Mouse (Mus musculus) heart, embryonic 10.5 days (tissue): ENCODE data around the gene Sfrp2. TPM values are rescaled to one million over a fixed set of nuclear protein-coding genes. Genes with fewer than 3 reads are reported as not detected.

Experiments used
- DNase-seq: peaks from one replicate; pipeline ENCODE4 v3.0.0-alpha.2; 2017; ENCODE audit warnings: low spot score
- H3K27ac ChIP-seq: fragments of 300-500 bp; sonication (generic); 2 replicates; pipeline ENCODE4 v1.5.1; 2016; ENCODE audit warnings: mild to moderate bottlenecking
- H3K27me3 ChIP-seq: fragments of 300-500 bp; sonication (generic); 2 replicates; pipeline ENCODE4 v1.6.1; 2016; ENCODE audit warnings: mild to moderate bottlenecking; ENCODE audit not compliant: poor library complexity, insufficient read depth, severe bottlenecking
- H3K36me3 ChIP-seq: fragments of 300-500 bp; sonication (generic); 2 replicates; pipeline ENCODE4 v1.6.1; 2016; ENCODE audit warnings: mild to moderate bottlenecking, moderate library complexity
- H3K4me1 ChIP-seq: fragments of 300-500 bp; sonication (generic); 2 replicates; pipeline ENCODE4 v1.6.1; 2016; ENCODE audit warnings: mild to moderate bottlenecking
- H3K4me3 ChIP-seq: fragments of 300-500 bp; sonication (generic); 2 replicates; pipeline ENCODE4 v1.5.1; 2016; ENCODE audit warnings: mild to moderate bottlenecking, moderate library complexity
- H3K9me3 ChIP-seq: fragments of 300-500 bp; sonication (generic); 2 replicates; pipeline ENCODE4 v1.6.1; 2016; ENCODE audit warnings: mild to moderate bottlenecking, moderate library complexity
- WGBS: fragments of 180-500 bp; shearing (Covaris S2); methylation state at CpG from one replicate; pipeline ENCODE4 v1.1.7; 2016; 5-methylcytosine and 5-hydroxymethylcytosine counted together
- polyA plus RNA-seq: library from polyadenylated mRNA; unstranded; fragments of >200 nt; fragmentation: Nextera tagmentation; extraction: Ambion mirVana; gene quantifications from 2 replicates; pipeline ENCODE4 v1.2.1, GENCODE M21; 2016

The Sfrp2 gene
- 6.9 and 27.2 TPM in 2 replicates for polyA plus RNA-seq

DNA sequence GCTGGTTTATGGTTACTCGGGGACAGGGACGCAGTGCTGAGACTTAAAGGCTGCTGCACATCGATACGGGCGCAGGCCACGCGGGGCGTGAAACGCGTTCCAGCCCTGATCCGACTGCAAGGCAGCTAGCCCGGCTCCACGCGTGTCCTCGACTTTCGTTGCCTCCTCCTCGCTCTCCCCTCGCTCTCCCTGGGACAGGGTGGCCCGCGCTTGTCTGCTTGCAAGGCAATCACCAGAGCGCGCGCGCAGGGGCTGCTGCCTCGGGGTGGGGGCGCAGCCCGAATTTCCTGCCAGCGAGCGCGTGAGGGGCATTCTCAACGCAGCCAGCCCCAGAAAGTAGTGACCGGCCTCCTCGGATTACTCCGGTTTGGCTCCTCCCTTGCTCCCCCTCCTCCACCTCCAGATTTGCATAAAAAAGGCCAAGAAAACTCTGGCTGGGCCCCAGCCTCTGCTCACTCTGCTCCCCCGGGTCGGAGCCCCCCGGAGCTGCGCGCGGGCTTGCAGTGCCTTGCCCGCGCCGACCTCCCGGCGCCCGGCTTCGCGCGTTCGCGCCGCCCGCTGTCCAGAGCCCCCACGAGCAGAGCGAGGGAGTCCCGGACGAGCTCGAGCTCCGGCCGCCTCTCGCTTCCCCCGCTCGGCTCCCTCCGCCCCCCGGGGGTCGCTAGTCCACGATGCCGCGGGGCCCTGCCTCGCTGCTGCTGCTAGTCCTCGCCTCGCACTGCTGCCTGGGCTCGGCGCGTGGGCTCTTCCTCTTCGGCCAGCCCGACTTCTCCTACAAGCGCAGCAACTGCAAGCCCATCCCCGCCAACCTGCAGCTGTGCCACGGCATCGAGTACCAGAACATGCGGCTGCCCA is at the start of gene Sfrp2:
Gene Sfrp2 (plus strand): TSS at position 451 of the 855 bp plus-strand sequence.
- WGBS: under 1% methylated on average over 81 of the region's 82 CpGs
- Histone ChIP-seq H3K27me3 (peaks cover 77% of the 10 kb centered on the region), H3K9me3 (no peaks in the 10 kb centered on the region), H3K27ac (peak within 1 kb of the TSS; percentile 84), H3K36me3 (no peaks in the 10 kb centered on the region), H3K4me1 (peaks cover 29% of the 10 kb centered on the region), H3K4me3 (peak within 1 kb of the TSS; percentile 71)
- peak; percentile 81 for DNase-seq

DNA sequence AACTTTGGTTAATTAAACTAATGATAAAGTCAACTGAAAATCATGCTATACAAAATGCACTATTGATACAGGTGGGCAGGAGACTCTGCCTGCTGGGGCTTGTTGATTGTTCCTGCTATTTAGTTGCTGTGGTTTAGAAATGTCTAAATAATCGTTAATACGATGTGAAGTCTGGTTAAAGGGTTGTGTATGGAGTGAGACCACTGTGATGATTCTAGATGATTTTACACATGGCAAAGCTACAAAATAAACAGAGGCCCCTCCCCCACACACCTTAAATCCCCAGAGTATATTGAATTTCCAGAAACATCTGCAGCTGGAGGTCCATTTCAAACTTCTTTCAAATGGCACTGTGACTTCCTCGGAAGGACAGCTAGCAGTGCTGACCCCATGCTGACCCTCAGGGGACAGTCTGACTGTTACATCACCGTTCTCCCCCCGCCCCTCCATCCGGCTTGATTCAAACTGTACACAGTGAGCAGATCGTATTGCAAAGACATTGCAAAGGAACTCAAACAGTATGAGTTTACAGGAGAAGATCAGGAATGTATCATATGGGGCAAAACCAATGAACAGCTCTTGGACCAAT is 48.4 kb upstream of the Sfrp2 start:
- WGBS: 66% methylated on average over 7 of the region's 7 CpGs
- no peaks in the 10 kb centered on the region for H3K27me3 ChIP-seq
- H3K9me3 ChIP-seq: no peaks in the 10 kb centered on the region
- no peaks in the 10 kb centered on the region for H3K36me3 ChIP-seq
- 0 out of 2 replicates have a peak, but pooled peaks cover 2% of the 10 kb centered on the region for H3K4me1 ChIP-seq
- no peak overlapping the region for H3K4me3 ChIP-seq
- no peak overlapping the region for H3K27ac ChIP-seq
- DNase-seq: no peak

DNA sequence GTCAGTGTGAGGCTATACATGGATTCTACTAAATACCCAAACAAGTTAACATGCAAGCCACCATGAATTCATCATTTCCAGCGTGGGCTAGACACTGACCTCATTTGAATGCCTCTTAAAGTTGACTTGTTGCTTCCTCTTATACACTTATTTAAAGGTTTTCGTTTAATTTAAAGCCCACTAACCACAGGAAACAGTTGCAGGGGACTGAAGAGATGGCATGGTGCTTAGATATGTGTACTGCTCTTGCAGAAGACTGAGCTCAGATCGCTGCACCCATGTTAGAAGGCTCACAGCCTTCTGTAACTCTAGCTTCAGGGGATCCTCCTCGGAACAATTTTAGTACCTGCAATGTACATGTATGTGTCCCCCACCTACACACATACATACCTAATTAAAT is 47.5 kb upstream of the Sfrp2 start:
- Histone ChIP-seq H3K4me1 (0 out of 2 replicates have a peak, but pooled peaks cover 2% of the 10 kb centered on the region), H3K36me3 (no peaks in the 10 kb centered on the region), H3K27ac (no peak overlapping the region), H3K27me3 (no peaks in the 10 kb centered on the region), H3K9me3 (no peaks in the 10 kb centered on the region), H3K4me3 (no peak overlapping the region)
- WGBS: 78% methylated on average over 4 of the region's 4 CpGs
- DNase-seq: no peak

DNA sequence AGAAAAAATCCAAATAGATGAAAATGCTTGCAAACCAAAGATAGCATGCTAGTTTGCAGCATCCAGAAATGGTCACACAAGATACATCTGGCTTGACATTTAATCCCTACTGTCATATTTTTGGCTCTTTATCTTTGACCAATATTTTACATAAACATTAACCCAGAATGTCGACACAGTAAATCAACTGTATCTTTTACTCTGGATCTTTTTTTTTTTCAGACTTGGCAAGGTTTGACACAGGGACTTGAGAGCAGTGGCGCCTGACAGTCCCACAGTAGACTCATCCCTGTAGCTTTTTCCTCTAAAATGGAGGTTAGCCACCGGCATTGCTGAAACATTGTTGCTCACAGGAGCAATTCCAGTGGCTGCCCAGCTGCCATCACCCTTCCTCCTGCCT is 37.9 kb upstream of the Sfrp2 start:
- WGBS: 75% methylated on average over 3 of the region's 3 CpGs
- no peak for DNase-seq

DNA sequence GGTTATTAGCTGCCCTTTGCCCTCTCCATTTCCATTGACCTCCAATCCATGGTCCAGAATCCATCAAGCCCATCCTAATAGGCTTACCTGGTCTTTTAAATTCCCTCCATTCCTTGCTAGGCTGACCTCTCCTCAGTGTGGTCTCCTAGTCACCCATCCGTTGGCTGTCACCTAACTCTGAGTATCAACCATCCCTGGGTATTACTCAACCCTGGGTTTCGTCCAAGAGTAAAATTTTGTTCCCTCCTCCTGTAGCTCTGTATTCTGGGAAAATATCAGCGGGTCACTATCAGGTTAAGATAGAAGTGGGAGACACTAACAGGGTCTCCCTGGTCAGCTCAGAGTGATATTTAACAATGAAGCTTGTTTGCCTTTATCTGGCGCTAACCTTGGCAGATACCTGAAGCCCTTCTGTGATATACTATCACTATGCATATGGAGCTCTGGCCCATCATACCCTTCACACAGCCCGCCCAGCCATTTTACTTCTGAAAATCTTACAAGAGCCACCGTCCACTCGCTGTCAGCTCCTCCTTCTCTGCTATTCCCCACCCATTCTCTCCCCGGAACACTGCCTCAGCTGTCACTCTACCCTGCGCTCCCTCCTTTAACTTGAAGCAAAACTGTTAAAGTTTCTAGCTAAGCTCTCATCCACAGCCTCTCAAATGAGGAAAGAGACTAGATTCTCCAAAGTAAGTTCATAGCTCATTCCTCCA is 37.3 kb upstream of the Sfrp2 start:
- no peak overlapping the region for H3K27ac ChIP-seq
- no peaks in the 10 kb centered on the region for H3K9me3 ChIP-seq
- 62% methylated on average over 9 of the region's 9 CpGs for WGBS
- no peak overlapping the region for H3K4me3 ChIP-seq
- H3K36me3 ChIP-seq: no peaks in the 10 kb centered on the region
- no peaks in the 10 kb centered on the region for H3K27me3 ChIP-seq
- DNase-seq: no peak
- H3K4me1 ChIP-seq: no peaks in the 10 kb centered on the region

More for the DNA sequence above, 37.9 kb upstream of the Sfrp2 start:
- Histone ChIP-seq H3K36me3 (no peaks in the 10 kb centered on the region), H3K9me3 (no peaks in the 10 kb centered on the region), H3K4me1 (no peaks in the 10 kb centered on the region), H3K27me3 (no peaks in the 10 kb centered on the region), H3K4me3 (no peak overlapping the region), H3K27ac (no peak overlapping the region)

DNA sequence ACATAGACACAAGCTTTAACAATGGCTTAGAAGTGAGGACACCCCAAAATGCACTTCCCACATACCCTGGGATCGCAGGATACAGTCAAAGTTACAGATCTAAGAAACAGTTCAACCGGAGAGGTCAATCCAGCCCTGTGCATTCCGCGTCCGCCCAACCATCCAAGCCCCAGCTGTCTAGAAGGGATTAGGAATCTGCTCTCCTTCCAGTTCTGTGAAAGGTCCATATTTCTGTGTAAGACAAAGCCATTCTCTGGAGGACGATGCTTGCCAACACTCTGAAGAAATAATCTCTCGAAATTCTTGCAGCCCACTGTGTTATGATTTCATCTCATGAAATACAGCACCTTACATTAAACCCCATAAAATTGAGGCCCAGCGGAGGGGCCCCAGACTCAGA is 32.1 kb upstream of the Sfrp2 start:
- no peak overlapping the region for H3K4me3 ChIP-seq
- no peaks in the 10 kb centered on the region for H3K36me3 ChIP-seq
- no peaks in the 10 kb centered on the region for H3K9me3 ChIP-seq
- no peaks in the 10 kb centered on the region for H3K4me1 ChIP-seq
- DNase-seq: no peak
- H3K27ac ChIP-seq: no peak overlapping the region
- 86% methylated on average over 8 of the region's 8 CpGs for WGBS
- H3K27me3 ChIP-seq: no peaks in the 10 kb centered on the region

DNA sequence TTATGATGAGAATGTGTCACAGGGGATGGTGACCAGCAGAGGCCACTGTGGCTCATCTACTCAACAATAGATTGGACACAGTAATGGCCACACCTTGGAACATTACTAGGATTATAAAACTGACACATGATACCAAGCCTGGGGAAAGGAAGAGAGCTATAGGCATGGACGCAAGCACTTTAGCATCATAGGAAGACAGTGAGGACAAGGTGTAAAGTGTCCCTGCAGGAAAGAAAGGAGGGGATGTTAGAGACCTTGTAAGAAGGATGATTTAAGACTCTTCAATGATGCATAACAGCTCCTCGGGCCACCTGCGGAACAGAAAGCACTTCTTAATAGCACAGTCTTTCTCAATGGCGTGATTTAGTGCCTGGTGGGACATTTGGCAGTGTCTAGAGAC is 29.1 kb upstream of the Sfrp2 start:
- Histone ChIP-seq H3K36me3 (no peaks in the 10 kb centered on the region), H3K9me3 (no peaks in the 10 kb centered on the region), H3K4me1 (no peaks in the 10 kb centered on the region), H3K4me3 (no peak overlapping the region), H3K27me3 (no peaks in the 10 kb centered on the region), H3K27ac (no peak overlapping the region)
- 77% methylated on average over 4 of the region's 4 CpGs for WGBS
- DNase-seq: no peak

DNA sequence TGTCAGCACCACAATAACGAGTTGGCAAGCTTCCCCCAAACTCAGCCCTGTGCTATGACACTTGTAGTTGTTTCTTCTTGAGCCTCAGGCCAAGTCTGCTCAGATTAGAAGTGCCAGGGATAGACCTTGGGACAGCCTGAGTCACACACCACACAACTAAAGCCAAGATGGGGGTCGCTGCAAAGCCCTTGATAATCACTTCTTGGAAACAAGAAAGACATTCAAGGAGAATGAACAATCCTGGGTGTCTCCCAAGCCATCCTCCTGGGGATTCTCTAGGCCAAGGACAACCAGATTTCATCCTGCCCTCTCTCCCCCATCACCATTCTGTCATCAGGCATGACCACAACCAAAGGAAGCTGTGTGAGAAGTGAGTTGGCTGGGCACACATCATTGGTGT is 25.9 kb upstream of the Sfrp2 start:
- H3K4me1 ChIP-seq: no peaks in the 10 kb centered on the region
- no peak for DNase-seq
- no peak overlapping the region for H3K27ac ChIP-seq
- H3K27me3 ChIP-seq: no peaks in the 10 kb centered on the region
- no peaks in the 10 kb centered on the region for H3K9me3 ChIP-seq
- no peaks in the 10 kb centered on the region for H3K36me3 ChIP-seq
- WGBS: 66% methylated on average over 2 of the region's 2 CpGs
- H3K4me3 ChIP-seq: no peak overlapping the region

DNA sequence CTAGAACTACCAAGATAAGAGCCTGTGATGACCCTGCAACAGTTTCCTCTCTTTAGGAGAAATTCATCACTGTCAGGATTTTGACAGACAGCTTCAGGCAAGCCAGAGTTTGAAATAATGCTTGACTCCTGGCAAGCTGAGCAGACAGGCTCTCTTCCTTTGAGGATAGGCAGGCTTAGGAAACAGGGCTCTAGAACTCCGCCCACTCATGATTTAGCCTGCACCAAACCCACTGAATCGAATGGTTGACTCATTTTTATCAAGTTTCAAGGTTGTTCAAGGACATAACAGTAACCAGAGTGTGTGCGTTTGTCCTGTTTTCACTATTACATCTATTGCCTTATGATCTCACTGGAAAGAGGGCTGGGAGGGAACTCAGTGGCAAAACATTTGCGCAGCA is 18.8 kb upstream of the Sfrp2 start:
- Histone ChIP-seq H3K4me1 (no peaks in the 10 kb centered on the region), H3K9me3 (no peaks in the 10 kb centered on the region), H3K27ac (no peak overlapping the region), H3K36me3 (no peaks in the 10 kb centered on the region), H3K27me3 (no peaks in the 10 kb centered on the region), H3K4me3 (no peak overlapping the region)
- 81% methylated on average over 4 of the region's 4 CpGs for WGBS
- no peak for DNase-seq

DNA sequence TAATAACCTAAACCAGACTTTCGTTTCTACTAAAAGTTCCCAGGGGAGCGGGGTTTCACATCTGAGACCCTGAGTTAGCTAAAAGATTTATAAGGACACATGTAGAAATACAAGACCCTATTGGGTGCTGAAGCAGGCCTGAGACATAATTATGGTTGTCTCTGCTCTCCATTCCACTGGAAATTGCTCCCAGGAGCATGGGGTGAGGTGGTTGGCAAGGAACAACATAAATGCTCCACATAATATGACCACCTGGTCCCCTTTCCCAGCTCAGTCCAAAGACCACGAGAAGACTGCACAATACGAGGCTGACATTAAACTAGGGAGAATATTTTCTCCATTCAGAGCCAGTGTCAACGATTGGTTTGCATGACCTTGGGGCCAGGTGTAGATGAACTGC is 18.2 kb upstream of the Sfrp2 start:
- H3K27ac ChIP-seq: no peak overlapping the region
- no peaks in the 10 kb centered on the region for H3K9me3 ChIP-seq
- no peaks in the 10 kb centered on the region for H3K36me3 ChIP-seq
- no peak for DNase-seq
- H3K27me3 ChIP-seq: no peaks in the 10 kb centered on the region
- no peaks in the 10 kb centered on the region for H3K4me1 ChIP-seq
- no peak overlapping the region for H3K4me3 ChIP-seq
- WGBS: 87% methylated on average over 5 of the region's 5 CpGs

DNA sequence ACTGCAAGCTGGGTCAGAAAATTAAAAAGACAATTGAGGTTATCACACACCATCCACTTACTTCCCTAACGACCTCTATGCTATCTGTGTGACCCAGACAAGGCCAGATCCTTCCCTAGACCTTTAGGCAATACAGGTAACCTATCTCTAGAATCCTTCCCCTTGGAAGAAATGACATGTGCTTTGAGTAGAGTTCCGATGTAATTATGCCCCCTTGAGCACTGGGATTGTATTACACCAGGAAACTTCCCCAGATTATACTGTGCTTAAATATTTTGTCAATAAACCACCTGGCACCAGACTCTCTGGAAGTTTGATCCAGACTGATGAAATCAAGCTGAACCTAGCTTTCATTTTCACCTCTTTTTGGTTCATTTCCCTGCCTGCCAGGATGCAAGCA is 14.5 kb upstream of the Sfrp2 start:
- no peak for DNase-seq
- H3K27me3 ChIP-seq: no peaks in the 10 kb centered on the region
- H3K9me3 ChIP-seq: no peaks in the 10 kb centered on the region
- H3K27ac ChIP-seq: no peak overlapping the region
- H3K36me3 ChIP-seq: no peaks in the 10 kb centered on the region
- no peak overlapping the region for H3K4me3 ChIP-seq
- WGBS: 31% methylated on average over 2 of the region's 2 CpGs
- H3K4me1 ChIP-seq: no peaks in the 10 kb centered on the region

DNA sequence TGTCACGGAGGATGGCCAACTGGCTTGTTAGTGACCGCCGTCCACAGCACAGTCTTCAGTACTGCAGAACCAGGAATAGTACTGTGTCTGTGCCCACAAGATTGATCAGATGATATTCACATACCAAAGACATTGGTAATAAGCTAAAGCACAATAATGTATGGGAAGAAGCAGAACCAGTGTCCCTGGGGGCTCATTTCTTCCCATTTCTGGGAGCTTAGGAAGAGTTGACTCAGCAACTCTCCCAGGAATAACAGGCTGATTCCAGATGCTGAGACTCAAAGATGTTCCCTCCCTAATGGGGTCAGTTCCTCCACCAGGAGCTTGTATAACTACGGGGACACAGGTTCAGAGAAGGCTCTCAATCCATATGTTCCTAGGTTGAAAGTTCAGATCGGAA is 13.9 kb upstream of the Sfrp2 start:
- no peaks in the 10 kb centered on the region for H3K4me1 ChIP-seq
- no peaks in the 10 kb centered on the region for H3K27me3 ChIP-seq
- no peak for DNase-seq
- H3K27ac ChIP-seq: no peak overlapping the region
- H3K4me3 ChIP-seq: no peak overlapping the region
- H3K9me3 ChIP-seq: no peaks in the 10 kb centered on the region
- WGBS: 91% methylated on average over 5 of the region's 5 CpGs
- no peaks in the 10 kb centered on the region for H3K36me3 ChIP-seq

DNA sequence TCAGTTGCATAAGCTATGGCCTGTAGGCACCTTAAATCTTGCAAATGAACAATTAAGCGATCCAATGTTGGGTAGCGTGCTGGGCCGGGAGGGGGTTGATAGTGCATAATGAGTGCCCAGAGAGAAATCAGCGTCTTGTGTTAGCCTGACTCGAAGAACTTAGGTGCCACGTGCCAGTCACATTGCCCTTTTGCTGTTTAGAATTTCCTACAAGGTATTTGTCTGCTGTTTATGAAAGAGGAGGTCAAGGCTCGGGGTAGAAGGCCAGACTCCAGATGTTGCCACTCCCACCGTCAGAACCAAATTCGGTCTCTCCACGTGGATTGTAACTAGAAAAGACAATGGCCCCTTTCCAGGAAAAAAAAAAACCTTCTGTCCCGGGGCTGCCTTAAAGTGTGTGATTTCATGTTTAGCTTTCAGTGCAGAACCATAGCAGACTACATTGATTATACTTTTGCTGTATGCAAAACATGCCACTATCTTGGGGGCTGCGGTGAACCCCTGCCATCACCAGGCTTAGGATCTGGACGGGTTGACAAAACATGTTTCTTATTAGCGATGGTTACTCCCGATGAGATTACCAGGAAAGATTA is 11.0 kb upstream of the Sfrp2 start:
- Histone ChIP-seq H3K4me3 (no peak overlapping the region), H3K27me3 (no peaks in the 10 kb centered on the region), H3K9me3 (no peaks in the 10 kb centered on the region), H3K4me1 (no peaks in the 10 kb centered on the region), H3K36me3 (no peaks in the 10 kb centered on the region), H3K27ac (no peak overlapping the region)
- WGBS: 82% methylated on average over 15 of the region's 15 CpGs
- DNase-seq: no peak
